Mouse (Mus musculus) lung, embryonic 15.5 days (tissue): ENCODE measurements around the gene Col28a1. TPM values are rescaled to one million over a fixed set of nuclear protein-coding genes. Genes with fewer than 3 reads are reported as not detected.
A peak's percentile ranks its signal among the peaks of the same experiment; 100 is the strongest.

ENCODE experiments used
- ATAC-seq: fragments of 200-750 bp; cut with Nextera tagmentation; 2 replicates; pipeline ENCODE4 v1.8.0; 2017; ENCODE audit warnings: moderate number of reproducible peaks, borderline replicate concordance; ENCODE audit not compliant: low FRiP score, low TSS enrichment; ENCODE audit errors: extremely low read depth
- H3K27ac ChIP-seq: fragments of 300-500 bp; sonication (generic); 2 replicates; pipeline ENCODE4 v1.5.1; 2015; ENCODE audit warnings: moderate library complexity, mild to moderate bottlenecking, inconsistent platforms
- H3K27me3 ChIP-seq: fragments of 300-500 bp; sonication (generic); 2 replicates; pipeline ENCODE4 v1.6.1; 2015; ENCODE audit warnings: inconsistent platforms
- H3K36me3 ChIP-seq: fragments of 300-500 bp; sonication (generic); 2 replicates; pipeline ENCODE4 v1.6.1; 2015; ENCODE audit warnings: inconsistent platforms
- H3K4me1 ChIP-seq: fragments of 300-500 bp; sonication (generic); 2 replicates; pipeline ENCODE4 v1.6.1; 2015; ENCODE audit warnings: inconsistent platforms
- H3K4me2 ChIP-seq: fragments of 300-500 bp; sonication (generic); 2 replicates; pipeline ENCODE4 v1.6.1; 2015; ENCODE audit warnings: inconsistent platforms, mild to moderate bottlenecking, moderate library complexity
- H3K4me3 ChIP-seq: fragments of 300-500 bp; sonication (generic); 2 replicates; pipeline ENCODE4 v1.5.1; 2015; ENCODE audit warnings: mild to moderate bottlenecking, inconsistent platforms
- H3K9ac ChIP-seq: fragments of 300-500 bp; sonication (generic); 2 replicates; pipeline ENCODE4 v1.6.1; 2015; ENCODE audit warnings: inconsistent platforms
- H3K9me3 ChIP-seq: fragments of 300-500 bp; sonication (generic); 2 replicates; pipeline ENCODE4 v1.6.1; 2016; ENCODE audit warnings: inconsistent platforms
- WGBS: fragments of 180-500 bp; shearing (Covaris S2); methylation state at CpG from one replicate; pipeline ENCODE4 v1.1.7; 2015; 5-methylcytosine and 5-hydroxymethylcytosine counted together
- polyA plus RNA-seq: library from polyadenylated mRNA; unstranded; fragments of >200 nt; fragmentation: Nextera tagmentation; extraction: Ambion mirVana; gene quantifications from 2 replicates; pipeline ENCODE4 v1.2.1, GENCODE M21; 2015

Gene Col28a1
- polyA plus RNA-seq, 1 experiment from 2014 or later = 1.7 TPM

GRCm38 (mm10) chr6:8172101-8172500, 20.3 kb downstream of the Col28a1 start:
- no peak for ATAC-seq
- 60% methylated on average over 1 of the region's 1 CpGs for WGBS
- H3K9me3 ChIP-seq = no peaks in the 10 kb centered on the region

DNA sequence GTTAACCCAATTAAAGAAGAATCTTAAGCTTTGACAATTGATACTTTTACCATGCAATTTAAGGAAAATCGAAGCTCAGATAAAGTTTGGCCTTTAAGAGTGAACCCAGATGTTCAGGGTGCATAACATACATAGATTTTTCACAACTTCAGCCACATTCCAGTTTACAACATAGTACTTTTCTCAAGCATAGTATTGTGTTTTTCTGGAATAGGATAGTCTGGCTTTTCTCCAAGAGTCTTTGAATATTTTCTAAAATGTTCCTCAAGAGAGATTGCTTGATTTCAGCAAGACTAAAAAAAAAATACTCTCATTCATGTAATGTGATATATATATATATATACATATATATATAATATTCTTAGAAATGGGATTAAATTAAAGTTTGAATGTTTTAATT, 27.7 kb downstream of the Col28a1 start:
- Histone ChIP-seq H3K9ac (no peak overlapping the region), H3K9me3 (no peaks in the 10 kb centered on the region), H3K36me3 (no peaks in the 10 kb centered on the region), H3K4me2 (no peak overlapping the region), H3K4me1 (no peaks in the 10 kb centered on the region), H3K27ac (no peak overlapping the region), H3K27me3 (no peaks in the 10 kb centered on the region), H3K4me3 (no peak overlapping the region)
- ATAC-seq = no peak
- WGBS = 52% methylated on average over 1 of the region's 1 CpGs

More at GRCm38 (mm10) chr6:8172101-8172500, 20.3 kb downstream of the Col28a1 start:
- Histone ChIP-seq H3K27me3 (no peaks in the 10 kb centered on the region), H3K36me3 (no peaks in the 10 kb centered on the region), H3K4me1 (no peaks in the 10 kb centered on the region), H3K4me3 (no peak overlapping the region), H3K27ac (no peak overlapping the region), H3K9ac (no peak overlapping the region), H3K4me2 (no peak overlapping the region)

GRCm38 (mm10) chr6:8160001-8160400, 32.4 kb downstream of the Col28a1 start:
- 49% methylated on average over 2 of the region's 2 CpGs for WGBS

GRCm38 (mm10) chr6:8157121-8157520, 35.3 kb downstream of the Col28a1 start:
- Histone ChIP-seq H3K36me3 (no peaks in the 10 kb centered on the region), H3K4me3 (no peak overlapping the region), H3K4me1 (no peaks in the 10 kb centered on the region), H3K4me2 (no peak overlapping the region), H3K9ac (no peak overlapping the region), H3K9me3 (no peaks in the 10 kb centered on the region), H3K27ac (no peak overlapping the region), H3K27me3 (no peaks in the 10 kb centered on the region)
- ATAC-seq = no peak

More at GRCm38 (mm10) chr6:8160001-8160400, 32.4 kb downstream of the Col28a1 start:
- Histone ChIP-seq H3K27me3 (no peaks in the 10 kb centered on the region), H3K4me1 (no peaks in the 10 kb centered on the region), H3K36me3 (no peaks in the 10 kb centered on the region), H3K27ac (no peak overlapping the region), H3K9me3 (no peaks in the 10 kb centered on the region), H3K4me2 (no peak overlapping the region), H3K4me3 (no peak overlapping the region), H3K9ac (no peak overlapping the region)
- no peak for ATAC-seq

DNA sequence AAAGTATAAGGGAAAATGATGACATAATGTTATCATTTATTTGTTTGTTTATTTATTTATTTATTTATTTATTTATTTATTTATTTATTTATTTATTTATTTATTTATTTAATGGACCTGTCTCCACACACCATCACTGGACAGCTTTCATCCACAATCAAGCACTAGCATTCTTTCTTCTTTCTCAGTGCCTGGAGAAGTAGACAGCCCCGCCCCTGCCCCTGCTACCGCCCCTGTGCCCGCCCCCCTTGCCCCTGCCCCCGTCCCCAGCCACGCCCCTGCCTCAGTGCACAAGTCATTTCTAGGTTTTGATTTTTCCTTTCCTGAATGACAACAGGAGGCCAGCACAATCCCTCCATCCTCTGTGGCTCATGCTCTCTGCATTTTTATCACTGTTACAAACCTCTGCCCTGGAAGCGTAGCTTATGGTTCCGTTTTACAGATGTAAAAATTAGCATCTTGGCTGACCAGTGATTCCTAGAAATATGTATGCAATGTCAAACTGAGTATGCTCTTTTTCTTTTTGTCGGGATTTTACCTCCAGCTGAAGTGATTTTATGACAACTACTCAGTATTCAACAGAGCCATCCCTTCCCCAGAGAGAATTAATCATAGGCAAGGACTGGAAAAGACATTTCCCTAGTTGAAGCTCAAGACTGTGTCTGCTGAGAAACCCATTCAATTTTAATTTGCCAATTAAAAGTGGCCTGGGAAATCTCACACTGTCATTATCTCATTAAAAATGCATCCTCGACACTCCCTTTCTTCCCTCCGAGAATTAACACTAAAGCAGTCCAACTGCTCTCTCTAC, 39.7 kb downstream of the Col28a1 start:
- Histone ChIP-seq H3K4me2 (no peak overlapping the region), H3K4me1 (no peaks in the 10 kb centered on the region), H3K27ac (no peak overlapping the region), H3K27me3 (no peaks in the 10 kb centered on the region), H3K9ac (no peak overlapping the region), H3K9me3 (no peaks in the 10 kb centered on the region), H3K4me3 (no peak overlapping the region), H3K36me3 (no peaks in the 10 kb centered on the region)
- ATAC-seq = no peak
- WGBS = 52% methylated on average over 10 of the region's 10 CpGs

DNA sequence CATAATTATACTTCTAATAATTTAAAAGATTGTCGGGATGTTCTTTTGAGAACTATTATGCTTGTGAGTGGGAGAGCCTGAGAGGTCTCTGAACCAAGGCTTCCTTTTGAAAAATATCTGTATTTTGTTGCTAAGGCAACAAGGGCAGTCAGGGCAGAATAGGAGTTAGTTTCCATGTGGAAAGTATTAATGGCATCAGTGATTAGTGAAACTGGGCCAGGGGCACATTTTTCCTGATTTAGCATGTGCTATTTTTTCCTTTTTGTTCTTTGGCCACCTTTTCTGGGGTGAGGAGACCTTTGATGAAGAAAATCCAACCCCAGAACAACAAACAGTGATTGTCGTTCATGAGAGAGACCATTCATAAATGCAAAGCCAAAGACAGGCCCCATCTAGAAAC, 43.5 kb downstream of the Col28a1 start:
- no peak for ATAC-seq
- H3K36me3 ChIP-seq = no peaks in the 10 kb centered on the region
- no peak overlapping the region for H3K4me3 ChIP-seq
- H3K9ac ChIP-seq = no peak overlapping the region
- H3K4me2 ChIP-seq = no peak overlapping the region
- H3K27ac ChIP-seq = no peak overlapping the region
- no peaks in the 10 kb centered on the region for H3K27me3 ChIP-seq
- no peaks in the 10 kb centered on the region for H3K9me3 ChIP-seq
- H3K4me1 ChIP-seq = no peaks in the 10 kb centered on the region
- 84% methylated on average over 2 of the region's 2 CpGs for WGBS

- H3K36me3 ChIP-seq = no peaks in the 10 kb centered on the region
- no peaks in the 10 kb centered on the region for H3K9me3 ChIP-seq
- ATAC-seq = no peak
- WGBS = 27% methylated on average over 1 of the region's 1 CpGs
- no peak overlapping the region for H3K4me3 ChIP-seq
- H3K9ac ChIP-seq = no peak overlapping the region
- no peak overlapping the region for H3K4me2 ChIP-seq
- no peaks in the 10 kb centered on the region for H3K4me1 ChIP-seq
- no peaks in the 10 kb centered on the region for H3K27me3 ChIP-seq
- no peak overlapping the region for H3K27ac ChIP-seq
These were observed 50.5 kb downstream of the Col28a1 start for GRCm38 (mm10) chr6:8141881-8142280.

GRCm38 (mm10) chr6:8130149-8130548, 62.3 kb downstream of the Col28a1 start:
- H3K9me3 ChIP-seq = no peaks in the 10 kb centered on the region
- 63% methylated on average over 7 of the region's 7 CpGs for WGBS
- H3K27ac ChIP-seq = no peak overlapping the region
- no peak overlapping the region for H3K4me3 ChIP-seq
- no peaks in the 10 kb centered on the region for H3K36me3 ChIP-seq
- H3K9ac ChIP-seq = no peak overlapping the region
- H3K27me3 ChIP-seq = no peaks in the 10 kb centered on the region
- H3K4me2 ChIP-seq = no peak overlapping the region
- no peaks in the 10 kb centered on the region for H3K4me1 ChIP-seq
- ATAC-seq = peak; percentile 59; the same call in 1 of the 2 replicates

GRCm38 (mm10) chr6:8128164-8128563, 64.3 kb downstream of the Col28a1 start:
- ATAC-seq = no peak
- no peaks in the 10 kb centered on the region for H3K36me3 ChIP-seq
- H3K4me2 ChIP-seq = no peak overlapping the region
- H3K27me3 ChIP-seq = no peaks in the 10 kb centered on the region
- H3K4me3 ChIP-seq = no peak overlapping the region
- WGBS = 89% methylated on average over 1 of the region's 1 CpGs
- H3K27ac ChIP-seq = no peak overlapping the region
- no peaks in the 10 kb centered on the region for H3K9me3 ChIP-seq
- H3K4me1 ChIP-seq = no peaks in the 10 kb centered on the region
- no peak overlapping the region for H3K9ac ChIP-seq

GRCm38 (mm10) chr6:8126545-8126944, 65.9 kb downstream of the Col28a1 start:
- no peak overlapping the region for H3K4me2 ChIP-seq
- 36% methylated on average over 3 of the region's 3 CpGs for WGBS
- no peak overlapping the region for H3K27ac ChIP-seq
- H3K9ac ChIP-seq = no peak overlapping the region
- no peaks in the 10 kb centered on the region for H3K27me3 ChIP-seq
- H3K4me1 ChIP-seq = no peaks in the 10 kb centered on the region
- no peak overlapping the region for H3K4me3 ChIP-seq
- no peaks in the 10 kb centered on the region for H3K9me3 ChIP-seq
- no peaks in the 10 kb centered on the region for H3K36me3 ChIP-seq
- ATAC-seq = no peak

- no peak for ATAC-seq
- no peaks in the 10 kb centered on the region for H3K4me1 ChIP-seq
- H3K4me2 ChIP-seq = no peak overlapping the region
- no peak overlapping the region for H3K4me3 ChIP-seq
- H3K36me3 ChIP-seq = no peaks in the 10 kb centered on the region
- H3K9ac ChIP-seq = no peak overlapping the region
- 70% methylated on average over 2 of the region's 2 CpGs for WGBS
- H3K27me3 ChIP-seq = no peaks in the 10 kb centered on the region
- H3K9me3 ChIP-seq = no peaks in the 10 kb centered on the region
- no peak overlapping the region for H3K27ac ChIP-seq
These were observed 73.3 kb downstream of the Col28a1 start for GRCm38 (mm10) chr6:8119116-8119515.

DNA sequence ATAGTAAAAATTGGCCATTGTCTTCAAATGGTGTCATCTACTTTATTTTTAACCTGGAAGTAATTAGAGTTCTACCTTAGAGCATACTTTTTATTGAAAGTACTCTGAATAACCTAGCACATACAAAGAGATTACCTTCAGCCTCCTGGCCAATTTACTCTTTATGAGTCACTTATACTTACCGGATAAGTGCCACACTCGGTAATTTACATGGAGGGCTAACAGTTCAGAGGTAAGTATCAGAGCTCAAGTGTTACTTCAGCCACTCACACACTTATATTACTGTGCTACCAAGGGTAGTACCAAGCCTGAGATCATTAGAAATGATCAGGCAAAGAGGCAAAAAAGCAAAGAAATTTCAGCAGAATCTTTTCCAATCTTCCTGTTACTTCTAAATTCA, 73.8 kb downstream of the Col28a1 start:
- Histone ChIP-seq H3K27ac (no peak overlapping the region), H3K4me2 (no peak overlapping the region), H3K4me1 (no peaks in the 10 kb centered on the region), H3K27me3 (no peaks in the 10 kb centered on the region), H3K9ac (no peak overlapping the region), H3K9me3 (no peaks in the 10 kb centered on the region), H3K36me3 (no peaks in the 10 kb centered on the region), H3K4me3 (no peak overlapping the region)
- WGBS = 66% methylated on average over 2 of the region's 2 CpGs
- no peak for ATAC-seq
